Mouse (Mus musculus): ENCODE measurements at regions not wholly inside any gene's neighbourhood (a gene's known extent, or its start where the extent isn't known, plus 50 kb on each side); places are given as distances from the start of the nearest gene placed in this dataset.
"Not testable (repeated sequence)": the region's sequence is repeated elsewhere in the genome, so short reads cannot be mapped to it uniquely, and the experiment has no call there.

DNA sequence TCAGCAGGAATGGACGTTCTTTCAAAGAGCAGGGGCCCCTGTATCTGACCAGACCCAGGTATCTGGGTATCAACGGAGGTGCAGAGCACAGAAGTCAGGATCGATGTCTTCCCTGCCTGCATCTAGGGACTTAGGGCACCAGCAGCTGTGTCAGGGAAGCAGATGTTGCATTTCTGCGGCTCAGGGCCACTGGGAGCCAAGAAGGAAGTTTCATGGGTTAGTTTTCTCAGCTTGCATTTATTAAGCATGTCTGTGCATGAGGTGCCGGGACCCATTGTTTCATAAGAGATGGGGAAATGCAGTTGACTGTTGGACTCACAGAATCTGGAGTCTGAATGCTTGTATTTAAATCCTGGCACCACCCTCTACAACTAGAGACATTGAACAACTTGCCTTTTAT, 71.3 kb upstream of the Spon1 start:
- no peak for DNase-seq (ENCODE audit: low spot score in 2 of 2)

DNA sequence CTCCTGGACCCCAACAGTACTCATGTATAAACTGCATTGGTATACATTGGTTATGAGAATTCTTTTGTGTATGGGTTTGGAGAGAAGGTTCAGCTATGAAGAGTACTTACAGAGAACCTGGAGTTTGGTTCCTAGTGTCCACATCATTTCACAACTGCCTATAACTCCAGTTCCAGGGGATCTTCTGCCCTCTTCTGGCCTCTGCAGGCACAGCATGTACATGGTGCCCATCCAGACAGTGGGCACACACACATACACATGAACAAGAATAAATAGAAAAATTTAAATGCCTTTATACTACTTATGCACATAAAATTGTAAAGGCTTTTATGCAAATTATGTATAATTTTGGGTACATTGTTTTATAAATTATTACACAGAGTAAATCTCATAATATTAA, 59.9 kb upstream of the Spon1 start:
- no peak for DNase-seq (ENCODE audit: low spot score in 2 of 2)

DNA sequence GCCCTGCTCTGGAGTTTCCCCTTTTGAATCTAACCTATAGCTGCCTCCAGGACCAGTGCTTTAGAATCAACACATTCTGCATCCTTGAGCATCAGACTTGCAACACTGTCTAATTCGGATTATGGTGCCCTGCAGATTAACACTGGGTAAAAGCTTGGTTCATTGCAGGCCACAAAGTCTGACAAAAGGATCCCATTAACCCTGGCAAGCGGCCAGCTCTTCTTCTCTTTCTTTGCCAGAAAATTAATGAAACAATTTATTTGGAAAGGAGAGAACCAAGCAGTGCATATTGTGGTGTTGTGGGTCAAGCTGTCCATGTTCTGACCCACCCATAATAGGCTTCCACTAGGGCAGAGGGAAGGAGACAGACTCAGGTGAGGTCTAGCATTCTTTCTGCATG, 58.2 kb upstream of the Spon1 start:
- no peak for DNase-seq (ENCODE audit: low spot score in 2 of 2)

DNA sequence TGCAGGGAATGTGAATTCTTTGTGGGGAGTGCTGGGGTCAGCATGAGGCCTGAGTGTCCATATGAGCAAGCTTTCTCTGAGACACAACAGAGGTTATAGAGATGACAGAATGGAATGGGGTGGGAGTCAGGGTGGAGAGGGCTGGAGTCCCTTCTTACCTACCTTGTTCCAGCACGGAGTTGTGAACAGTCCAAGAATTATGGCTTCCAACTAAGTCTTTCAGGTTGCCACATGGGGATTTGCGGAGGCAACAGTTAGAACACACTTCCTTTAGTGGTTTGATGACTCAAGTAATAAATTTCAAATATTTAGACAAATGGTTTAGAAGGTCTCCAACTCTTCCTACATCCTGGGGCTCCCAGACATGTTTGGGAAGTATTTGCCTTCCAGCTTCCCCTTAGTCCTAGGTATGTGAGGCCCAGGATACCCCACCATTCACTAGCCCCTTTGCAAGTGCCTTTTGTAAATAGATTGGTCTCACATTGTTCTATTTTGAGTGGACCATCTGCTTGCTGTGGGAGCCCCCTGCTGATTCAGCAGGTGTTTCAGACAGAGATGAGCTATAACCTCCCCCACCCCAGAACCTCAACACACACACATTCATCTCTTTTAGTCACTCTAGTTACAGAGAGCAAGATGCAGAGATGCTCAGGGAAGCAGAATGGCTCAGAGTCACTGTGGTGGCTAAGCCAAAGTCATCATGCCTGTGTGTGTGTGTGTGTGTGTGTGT, 55.1 kb upstream of the Spon1 start:
- no peak for DNase-seq (ENCODE audit: low spot score in 2 of 2)

DNA sequence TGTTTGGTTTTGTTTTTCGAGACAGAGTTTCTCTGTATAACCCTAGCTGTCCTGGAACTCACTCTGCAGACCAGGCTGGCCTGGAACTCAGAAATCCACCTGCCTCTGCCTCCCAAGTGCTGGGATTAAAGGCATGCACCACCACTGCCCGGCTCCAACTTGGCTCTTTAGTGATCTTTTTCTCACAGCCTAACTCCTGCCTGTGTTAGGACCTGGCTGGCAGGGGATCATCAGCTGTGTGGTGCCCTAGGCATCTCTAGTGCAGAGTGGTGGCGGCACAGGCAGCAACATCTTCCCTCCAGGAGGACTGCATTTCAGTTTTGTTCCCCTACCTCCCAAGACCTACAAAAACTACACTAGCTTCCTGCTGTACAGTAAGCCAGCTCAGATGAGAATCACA, 54.4 kb upstream of the Spon1 start:
- DNase-seq (ENCODE audit: low spot score in 2 of 2) = not testable (repeated sequence)

Measured in spleen, postnatal 36 days (tissue).